Mouse (Mus musculus): ENCODE results near the gene Pigf. TPM values are rescaled to one million over a fixed set of nuclear protein-coding genes. Genes with fewer than 3 reads are reported as not detected.

The Pigf gene
- total RNA-seq, 2 experiments from 2014 or later: 17.3 to 18.0 TPM

Other genes with a start within 250 kb of the Pigf start
- not detected for gene Tmem247, start 108.1 kb downstream of the Pigf start, total RNA-seq (2021)
- gene Atp6v1e2, start 77.5 kb downstream of the Pigf start, total RNA-seq (2021): not detected
- gene Rhoq, start 62.3 kb downstream of the Pigf start, total RNA-seq (2021): 10 to 100 TPM; 26.3 to 30.1 TPM
- gene Cript, start 144 bp upstream of the Pigf start, total RNA-seq (2021): 10 to 100 TPM; 65.7 to 68.1 TPM
- gene Socs5, start 82.3 kb upstream of the Pigf start, total RNA-seq (2021): 10 to 100 TPM; 47.1 to 48.2 TPM
- gene Mcfd2, start 240.5 kb upstream of the Pigf start, total RNA-seq (2021): 10 to 100 TPM; 22.3 to 23.2 TPM